Mouse (Mus musculus) liver, postnatal 0 days (tissue): ENCODE results near the gene Chst12.

Experiments used
- CTCF ChIP-seq: sonication (generic); IDR thresholded peaks from 2 replicates; pipeline ENCODE4 v1.5.1; 2016; ENCODE audit warnings: antibody characterized with exemption, low read depth
- EP300 ChIP-seq: IDR thresholded peaks from 2 replicates; pipeline ENCODE4 v1.6.1; 2016; ENCODE audit warnings: antibody characterized with exemption, low read depth, mild to moderate bottlenecking

DNA sequence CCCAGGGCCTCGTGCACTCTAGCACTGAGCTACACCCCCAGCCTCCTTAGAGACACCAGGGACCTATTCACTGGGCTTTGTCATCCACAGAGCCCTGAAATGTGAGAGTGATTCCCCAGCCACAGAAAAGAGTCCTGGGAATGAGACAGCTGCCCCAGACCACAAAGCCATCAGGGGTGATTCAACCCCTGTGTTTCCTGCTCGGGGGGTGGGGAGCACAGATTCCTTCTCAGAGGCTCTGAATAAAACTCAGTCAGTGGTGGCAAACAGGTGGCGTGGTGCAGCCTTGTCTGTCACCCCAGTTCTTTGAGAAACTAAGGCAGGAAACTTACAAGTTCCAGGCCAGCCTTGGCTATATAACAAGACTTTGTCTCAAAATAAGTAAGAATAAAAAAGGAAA lies 43.9 kb upstream of the Chst12 start:
- no peak for TF ChIP-seq CTCF
- TF ChIP-seq EP300: no peak
